Comparison of ENCODE assay signal across 14 mouse cellular contexts in genomic region chr15:84638405-84638804, GRCm38 (mm10). TPM values are rescaled to one million over a fixed set of nuclear protein-coding genes. Genes with fewer than 3 reads are reported as not detected.
DNase-seq lines count a peak whose midpoint lies in the region; ATAC-seq and TF ChIP-seq lines count a peak whose summit lies in the region.
"Had no signal": no experiment of that assay in that cellular context is flagged by ENCODE, and none has a peak within 500 bp of the region (broad histone marks: within the 10 kb centered on the region; RNA-seq: fewer than 3 reads in every experiment).

No protein-coding gene starts in this region.

- no peak overlapping the region for H3K9ac ChIP-seq in heart, embryonic 11.5 days (ENCODE audit: low read depth, low read length)
- H3K9ac ChIP-seq in lung, embryonic 14.5 days, result no peak overlapping the region
- H3K9ac ChIP-seq: forebrain, embryonic 12.5 days; neural tube, embryonic 12.5 days had no signal

- DNase-seq in heart, adult 9 months (ENCODE audit: low spot score in 2 of 2), result no peak
- DNase-seq in lung, embryonic 14.5 days, result peak; percentile 34
- no peak for DNase-seq in lung, adult 2 months
- DNase-seq in cerebellum, adult 11 months, result no peak
- no peak for DNase-seq in ovary, postnatal 36 days (ENCODE audit: low spot score)
- DNase-seq: gastrocnemius, postnatal 36 days; right cerebral cortex, postnatal 4 days had no signal

- no peak for TF ChIP-seq POLR2A in lung, adult 2 months (IDR thresholded peaks at IDR 0.05; ENCODE audit: borderline replicate concordance, extremely low read depth, low read depth, low read length)

- H3K9me3 ChIP-seq in heart, embryonic 11.5 days (replicated peaks; ENCODE audit: control insufficient read depth, low read length), result no peaks in the 10 kb centered on the region
- no peaks in the 10 kb centered on the region for H3K9me3 ChIP-seq in lung, embryonic 14.5 days (ENCODE audit: low read depth, low read length)
- H3K9me3 ChIP-seq: forebrain, embryonic 12.5 days; neural tube, embryonic 12.5 days had no signal

- TF ChIP-seq CTCF in lung, embryonic 14.5 days (IDR thresholded peaks at IDR 0.05; ENCODE audit: low read depth), result no peak
- TF ChIP-seq CTCF in lung, adult 2 months (IDR thresholded peaks at IDR 0.05; ENCODE audit: insufficient read depth, low read length), result no peak

- no peaks in the 10 kb centered on the region for H3K36me3 ChIP-seq in heart, embryonic 11.5 days (ENCODE audit: control insufficient read depth, insufficient read depth, low read length)
- no peaks in the 10 kb centered on the region for H3K36me3 ChIP-seq in lung, embryonic 14.5 days (ENCODE audit: insufficient read depth)
- H3K36me3 ChIP-seq: forebrain, embryonic 12.5 days; neural tube, embryonic 12.5 days had no signal

- H3K27me3 ChIP-seq in heart, embryonic 11.5 days (ENCODE audit: control insufficient read depth, insufficient read depth, low read length), result no peaks in the 10 kb centered on the region
- H3K27me3 ChIP-seq in lung, embryonic 14.5 days (ENCODE audit: insufficient read depth, low read length), result no peaks in the 10 kb centered on the region
- H3K27me3 ChIP-seq: forebrain, embryonic 12.5 days; neural tube, embryonic 12.5 days had no signal

- H3K4me2 ChIP-seq in heart, embryonic 11.5 days, result no peak overlapping the region
- no peak overlapping the region for H3K4me2 ChIP-seq in lung, embryonic 14.5 days
- H3K4me2 ChIP-seq: forebrain, embryonic 12.5 days; neural tube, embryonic 12.5 days had no signal

- H3K4me3 ChIP-seq in heart, embryonic 11.5 days (ENCODE audit: low read depth, low read length), result no peak overlapping the region
- no peak overlapping the region for H3K4me3 ChIP-seq in lung, embryonic 14.5 days (ENCODE audit: low read depth, low read length)
- no peak overlapping the region for H3K4me3 ChIP-seq in lung, adult 2 months (replicated peaks; ENCODE audit: extremely low read depth, low read depth, low read length)
- H3K4me3 ChIP-seq: forebrain, embryonic 12.5 days; layer of hippocampus, adult 2 months; neural tube, embryonic 12.5 days had no signal

- H3K4me1 ChIP-seq in heart, embryonic 11.5 days (ENCODE audit: control insufficient read depth, insufficient read depth, low read length), result peaks cover 41% of the 10 kb centered on the region
- H3K4me1 ChIP-seq in lung, embryonic 14.5 days (ENCODE audit: insufficient read depth), result no peaks in the 10 kb centered on the region
- peaks cover 4% of the 10 kb centered on the region; the same call in 1 of the 2 replicates for H3K4me1 ChIP-seq in lung, adult 2 months (ENCODE audit: control insufficient read depth, insufficient read depth, low read length)

- ATAC-seq in heart, embryonic 11.5 days (replicated peaks; ENCODE audit: insufficient number of reproducible peaks, low FRiP score, low TSS enrichment), result no peak
- no peak for ATAC-seq in lung, embryonic 14.5 days (ENCODE audit: insufficient read depth)
- ATAC-seq in granulocyte monocyte progenitor cell, adult 5-6 weeks (replicated peaks; ENCODE audit: poor library complexity, severe bottlenecking), result peak; percentile 65
- peak; percentile 76 for ATAC-seq in megakaryocyte progenitor cell, adult 5-6 weeks (replicated peaks; ENCODE audit: poor library complexity)

- peak overlapping the region; percentile 84 for H3K27ac ChIP-seq in heart, embryonic 11.5 days (ENCODE audit: low read depth, low read length)
- H3K27ac ChIP-seq in lung, embryonic 14.5 days (ENCODE audit: low read depth), result no peak overlapping the region
- H3K27ac ChIP-seq: forebrain, embryonic 12.5 days; macrophage; neural tube, embryonic 12.5 days had no signal

RNA-seq across cellular contexts. Expression of gene Prr5, which starts 31.0 kb away (rescaled TPM):
- polyA plus RNA-seq in heart, embryonic 11.5 days (2014; fragmentation: Nextera tagmentation; extraction: Ambion mirVana), result 18.0 and 19.9 TPM in 2 replicates
- 24.5 and 27.8 TPM in 2 replicates for polyA plus RNA-seq in lung, embryonic 14.5 days (2014; fragmentation: Nextera tagmentation; extraction: Ambion mirVana)
- 12.9 and 14.1 TPM in 2 replicates for polyA plus RNA-seq in lung, adult 2 months (2012; rRNA removed)
- 16.4 and 16.9 TPM in 2 replicates for total RNA-seq in granulocyte monocyte progenitor cell, adult 5-6 weeks (2014; fragmentation: Nextera tagmentation)
- total RNA-seq in granulocyte monocyte progenitor cell, adult 5-6 weeks (2017), result 3.9 and 4.9 TPM in 2 replicates
- total RNA-seq in megakaryocyte progenitor cell, adult 5-6 weeks (2015), result 10.0 and 11.1 TPM in 2 replicates
- 3.7 and 7.6 TPM in 2 replicates for total RNA-seq in megakaryocyte progenitor cell, adult 5-6 weeks (2017)

Comparison
In these comparisons a context has a peak if more than half of its experiments do, and no peak if none do; other contexts are left out.
1. ATAC-seq: peak in granulocyte monocyte progenitor cell, adult 5-6 weeks (single experiment) and megakaryocyte progenitor cell, adult 5-6 weeks (single experiment); none in heart, embryonic 11.5 days (single experiment) and lung, embryonic 14.5 days (single experiment).